Mouse (Mus musculus): ENCODE data around the gene Cbx7.

GRCm38 (mm10) chr15:79986182-79986581 is 15.3 kb upstream of the Cbx7 start:
- no peak for TF ChIP-seq POLR2A (IDR thresholded peaks at IDR 0.05; ENCODE audit: low read depth, low read length)
- TF ChIP-seq CTCF (conservative IDR thresholded peaks at IDR 0.05; ENCODE audit: insufficient read depth, insufficient read length, low read depth, low read length): no peak

Data from kidney, adult 2 months (tissue).